In the genomic region with DNA sequence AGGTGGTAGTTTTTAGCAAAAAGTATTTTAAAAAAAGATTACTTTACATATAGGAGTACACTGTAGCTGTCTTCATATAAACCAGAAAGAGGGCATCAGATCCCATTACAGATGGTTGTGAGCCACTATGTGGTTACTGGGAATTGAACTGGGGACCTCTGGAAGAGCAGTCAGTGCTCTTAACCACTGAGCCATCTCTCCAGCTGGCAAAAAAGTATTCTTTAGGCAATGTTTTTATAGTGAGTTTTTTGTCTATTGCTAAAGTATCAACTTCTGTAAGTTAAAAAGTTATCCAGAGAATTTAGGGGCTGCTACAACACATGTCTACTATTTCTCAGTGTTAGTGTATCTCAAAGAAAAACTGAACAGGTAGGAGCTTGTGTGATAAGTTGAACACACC, we compare ENCODE assay signal across 8 mouse cellular contexts. TPM values are rescaled to one million over a fixed set of nuclear protein-coding genes. Genes with fewer than 3 reads are reported as not detected.
DNase-seq lines count a peak whose midpoint lies in the region; ATAC-seq and TF ChIP-seq lines count a peak whose summit lies in the region.

No protein-coding gene starts in this region.

- peak overlapping the region; percentile 43; the same call in 1 of the 2 replicates for H3K9ac ChIP-seq in forebrain, embryonic 14.5 days (ENCODE audit: low read length)

- peak overlapping the region; percentile 89 for H3K4me3 ChIP-seq in E14TG2a.4 (replicated peaks; ENCODE audit: low read length)
- H3K4me3 ChIP-seq in forebrain, embryonic 14.5 days (ENCODE audit: low read depth, low read length), result no peak overlapping the region
- peak overlapping the region; percentile 62; the same call in 1 of the 2 replicates for H3K4me3 ChIP-seq in macrophage (ENCODE audit: inconsistent target)

- peak; percentile 10 for DNase-seq in kidney, adult 9 months
- DNase-seq in kidney, postnatal 4 days, result no peak
- DNase-seq in forebrain, embryonic 14.5 days (ENCODE audit: low spot score), result no peak
- no peak for DNase-seq in adrenal gland, adult 18-20 months (ENCODE audit: low spot score in 2 of 2)
- no peak for DNase-seq in adrenal gland, postnatal 10 days
- DNase-seq in yolk sac, embryonic 10.5 days (ENCODE audit: low spot score), result no peak

- H3K4me1 ChIP-seq in E14TG2a.4 (replicated peaks; ENCODE audit: low read depth, low read length), result peaks cover 24% of the 10 kb centered on the region
- H3K4me1 ChIP-seq in forebrain, embryonic 14.5 days (ENCODE audit: control insufficient read depth, insufficient read depth, low read length), result 0 out of 2 replicates have a peak, but pooled peaks cover 3% of the 10 kb centered on the region

- H3K36me3 ChIP-seq in E14TG2a.4 (ENCODE audit: insufficient read depth, low read length), result peaks cover 39% of the 10 kb centered on the region
- H3K36me3 ChIP-seq in forebrain, embryonic 14.5 days (ENCODE audit: control insufficient read depth, insufficient read depth, low read length), result peaks cover 28% of the 10 kb centered on the region
- peaks cover 34% of the 10 kb centered on the region for H3K36me3 ChIP-seq in macrophage (ENCODE audit: inconsistent target)

- H3K79me2 ChIP-seq in macrophage (ENCODE audit: inconsistent target), result no peaks in the 10 kb centered on the region

- H3K9me3 ChIP-seq in E14TG2a.4 (ENCODE audit: low read length), result no peaks in the 10 kb centered on the region
- no peaks in the 10 kb centered on the region for H3K9me3 ChIP-seq in forebrain, embryonic 14.5 days (replicated peaks; ENCODE audit: control insufficient read depth, low read length)

- peak overlapping the region; percentile 63; the same call in 1 of the 2 replicates for H3K4me2 ChIP-seq in forebrain, embryonic 14.5 days (ENCODE audit: low read length)

- H3K27ac ChIP-seq in forebrain, embryonic 14.5 days (ENCODE audit: low read depth, low read length), result no peak overlapping the region
- no peak overlapping the region for H3K27ac ChIP-seq in macrophage

- no peaks in the 10 kb centered on the region for H3K27me3 ChIP-seq in E14TG2a.4 (ENCODE audit: insufficient read depth, low read length)
- H3K27me3 ChIP-seq in forebrain, embryonic 14.5 days (replicated peaks; ENCODE audit: control insufficient read depth, insufficient read depth, low read length), result no peaks in the 10 kb centered on the region

- ATAC-seq in forebrain, embryonic 14.5 days, result no peak

- TF ChIP-seq CTCF in E14TG2a.4 (conservative IDR thresholded peaks at IDR 0.05; ENCODE audit: low read length), result no peak

RNA-seq across cellular contexts. Expression of a gene that starts 1.0 kb away (rescaled TPM):
- 6.0 and 7.7 TPM in 2 replicates for polyA plus RNA-seq in forebrain, embryonic 14.5 days (2014; fragmentation: Nextera tagmentation; extraction: Ambion mirVana)
- 10 to 100 TPM in 1 of 26 experiments, 1 to 10 TPM in 25; 1.6 to 12.1 (median 5.5) TPM for total RNA-seq in macrophage (2018; cell fraction: chromatin; rRNA removed)
- 1 to 10 TPM in 18 of 26 experiments, under 1 TPM in 8; 0.61 to 1.5 (median 1.1) TPM for total RNA-seq in macrophage (2018; cell fraction: cytosol; rRNA removed)
- total RNA-seq in macrophage (2018; cell fraction: nucleus; rRNA removed), result 10 to 100 TPM in 1 of 26 experiments, 1 to 10 TPM in 25; 1.9 to 11.2 (median 4.4) TPM
- polyA plus RNA-seq in macrophage (2018), result 1.2 to 1.4 TPM (median 1.3 TPM) in 3 replicates
- total RNA-seq in adrenal gland, adult 18-20 months (2021), result 1 to 10 TPM; 2.2 to 3.7 TPM
- total RNA-seq in adrenal gland, postnatal 10 days (2021), result 1 to 10 TPM; 3.4 to 5.0 TPM

RNA-seq across cellular contexts. Expression of a gene that starts 50.0 kb away (rescaled TPM):
- polyA plus RNA-seq in forebrain, embryonic 14.5 days (2014; fragmentation: Nextera tagmentation; extraction: Ambion mirVana), result 24.2 and 33.4 TPM in 2 replicates
- 100 to 1,000 TPM; 269 to 646 (median 355) TPM for total RNA-seq in macrophage (2018; cell fraction: chromatin; rRNA removed)
- total RNA-seq in macrophage (2018; cell fraction: cytosol; rRNA removed), result 100 to 1,000 TPM in 13 of 26 experiments, 10 to 100 TPM in 13; 67.9 to 133 (median 100) TPM
- 100 to 1,000 TPM; 193 to 534 (median 297) TPM for total RNA-seq in macrophage (2018; cell fraction: nucleus; rRNA removed)
- 49.6 to 52.6 TPM (median 52.6 TPM) in 3 replicates for polyA plus RNA-seq in macrophage (2018)
- total RNA-seq in adrenal gland, adult 18-20 months (2021), result 10 to 100 TPM; 72.8 to 83.2 TPM
- total RNA-seq in adrenal gland, postnatal 10 days (2021), result 10 to 100 TPM; 61.2 to 63.2 TPM
